Mouse (Mus musculus) hindbrain, embryonic 11.5 days (tissue): Measurements from ENCODE around the gene Olfr1100. TPM values are rescaled to one million over a fixed set of nuclear protein-coding genes. Genes with fewer than 3 reads are reported as not detected.

Experiments used
- ATAC-seq: fragments of 200-750 bp; cut with Nextera tagmentation; 2 replicates; pipeline ENCODE4 v1.8.0; 2017; ENCODE audit warnings: mild to moderate bottlenecking, moderate TSS enrichment, moderate library complexity; ENCODE audit not compliant: low FRiP score
- DNase-seq: peaks from one replicate; pipeline ENCODE4 v3.0.0-alpha.2; 2015; ENCODE audit warnings: low spot score
- H3K27ac ChIP-seq: fragments of 300-500 bp; sonication (generic); 2 replicates; pipeline ENCODE4 v1.5.1; 2014; ENCODE audit warnings: mild to moderate bottlenecking, low read depth, low read length
- H3K27me3 ChIP-seq: fragments of 300-500 bp; sonication (generic); 2 replicates; pipeline ENCODE4 v1.6.1; 2014; ENCODE audit warnings: mild to moderate bottlenecking, low read length, moderate library complexity, mixed read lengths; ENCODE audit not compliant: control insufficient read depth, insufficient read depth
- H3K36me3 ChIP-seq: fragments of 300-500 bp; sonication (generic); 2 replicates; pipeline ENCODE4 v1.6.1; 2014; ENCODE audit warnings: mild to moderate bottlenecking, low read length, moderate library complexity, mixed read lengths; ENCODE audit not compliant: control insufficient read depth, insufficient read depth
- H3K4me1 ChIP-seq: fragments of 300-500 bp; sonication (generic); replicated peaks from 2 replicates; pipeline ENCODE4 v1.6.1; 2014; ENCODE audit warnings: low read length, mixed read lengths; ENCODE audit not compliant: control insufficient read depth, insufficient read depth
- H3K4me2 ChIP-seq: fragments of 300-500 bp; sonication (generic); replicated peaks from 2 replicates; pipeline ENCODE4 v1.6.1; 2014; ENCODE audit warnings: mild to moderate bottlenecking, low read depth, low read length
- H3K4me3 ChIP-seq: fragments of 300-500 bp; sonication (generic); 2 replicates; pipeline ENCODE4 v1.5.1; 2014; ENCODE audit warnings: low read depth, low read length
- H3K9ac ChIP-seq: fragments of 300-500 bp; sonication (generic); 2 replicates; pipeline ENCODE4 v1.6.1; 2014; ENCODE audit warnings: low read depth, low read length
- H3K9me3 ChIP-seq: fragments of 300-500 bp; sonication (generic); 2 replicates; pipeline ENCODE4 v1.6.1; 2016; ENCODE audit warnings: low read length; ENCODE audit not compliant: control insufficient read depth
- WGBS: fragments of 180-500 bp; shearing (Covaris S2); extraction: QIAGEN DNeasy Blood & Tissue Kit; methylation state at CpG from one replicate; pipeline ENCODE4 v1.1.7; 2014; 5-methylcytosine and 5-hydroxymethylcytosine counted together
- polyA plus RNA-seq: library from polyadenylated mRNA; unstranded; fragments of >200 nt; fragmentation: Nextera tagmentation; extraction: Ambion mirVana; gene quantifications from 2 replicates; pipeline ENCODE4 v1.2.1, GENCODE M21; 2014

The Olfr1100 gene
- not detected in 2 replicates for polyA plus RNA-seq

- H3K27ac ChIP-seq = no peak within 1 kb of the TSS
- H3K4me3 ChIP-seq = no peak within 1 kb of the TSS
- no peak for ATAC-seq
Observed at GRCm38 (mm10) chr2:86979854-86980253, at the start of gene Olfr1100. TSS of gene Olfr1100 (minus strand) at chr2:86979954.

GRCm38 (mm10) chr2:87026980-87027379 lies 47.2 kb upstream of the Olfr1100 start, which contains the start of gene Olfr1104:
TSS of gene Olfr1104 (minus strand) at chr2:87027080.
- Histone ChIP-seq H3K4me3 (no peak within 1 kb of the TSS), H3K27me3 (no peaks in the 10 kb centered on the region), H3K36me3 (no peaks in the 10 kb centered on the region), H3K9ac (no peak within 1 kb of the TSS), H3K4me1 (no peaks in the 10 kb centered on the region), H3K4me2 (no peak within 1 kb of the TSS), H3K27ac (no peak within 1 kb of the TSS), H3K9me3 (no peaks in the 10 kb centered on the region)
- DNase-seq (no peak), ATAC-seq (no peak)
- 89% methylated on average over 1 of the region's 1 CpGs for WGBS

More at GRCm38 (mm10) chr2:86979854-86980253, at the start of gene Olfr1100:
- no peaks in the 10 kb centered on the region for H3K9me3 ChIP-seq
- no peak within 1 kb of the TSS for H3K4me2 ChIP-seq
- H3K36me3 ChIP-seq = no peaks in the 10 kb centered on the region
- DNase-seq = no peak
- no peaks in the 10 kb centered on the region for H3K4me1 ChIP-seq
- no peaks in the 10 kb centered on the region for H3K27me3 ChIP-seq
- 81% methylated on average over 3 of the region's 3 CpGs for WGBS
- H3K9ac ChIP-seq = no peak within 1 kb of the TSS

GRCm38 (mm10) chr2:86998098-86998497 lies 18.3 kb upstream of the Olfr1100 start, which contains the start of gene Olfr1102:
TSS of gene Olfr1102 (plus strand) at chr2:86998398.
- Histone ChIP-seq H3K4me1 (no peaks in the 10 kb centered on the region), H3K27ac (no peak within 1 kb of the TSS), H3K9me3 (no peaks in the 10 kb centered on the region), H3K4me3 (no peak within 1 kb of the TSS), H3K36me3 (no peaks in the 10 kb centered on the region), H3K27me3 (no peaks in the 10 kb centered on the region), H3K4me2 (no peak within 1 kb of the TSS), H3K9ac (no peak within 1 kb of the TSS)
- no peak for ATAC-seq
- no peak for DNase-seq

GRCm38 (mm10) chr2:86991121-86991520 lies 11.4 kb upstream of the Olfr1100 start, which contains the start of gene Olfr1101:
TSS of gene Olfr1101 (minus strand) at chr2:86991221.
- Histone ChIP-seq H3K4me2 (no peak within 1 kb of the TSS), H3K9ac (no peak within 1 kb of the TSS), H3K9me3 (no peaks in the 10 kb centered on the region), H3K4me3 (no peak within 1 kb of the TSS), H3K27ac (no peak within 1 kb of the TSS), H3K27me3 (no peaks in the 10 kb centered on the region), H3K36me3 (no peaks in the 10 kb centered on the region), H3K4me1 (no peaks in the 10 kb centered on the region)
- ATAC-seq (no peak), DNase-seq (no peak)
- 87% methylated on average over 3 of the region's 3 CpGs for WGBS

GRCm38 (mm10) chr2:86960593-86960992 lies 19.2 kb downstream of the Olfr1100 start, which contains the start of gene Olfr1099:
TSS of gene Olfr1099 (minus strand) at chr2:86960693.
- Histone ChIP-seq H3K4me3 (no peak within 1 kb of the TSS), H3K27me3 (no peaks in the 10 kb centered on the region), H3K36me3 (no peaks in the 10 kb centered on the region), H3K9ac (no peak within 1 kb of the TSS), H3K9me3 (no peaks in the 10 kb centered on the region), H3K27ac (no peak within 1 kb of the TSS), H3K4me1 (no peaks in the 10 kb centered on the region), H3K4me2 (no peak within 1 kb of the TSS)
- no peak for ATAC-seq
- 76% methylated on average over 1 of the region's 1 CpGs for WGBS
- no peak for DNase-seq

- H3K9ac ChIP-seq = no peak overlapping the region
- H3K36me3 ChIP-seq = no peaks in the 10 kb centered on the region
- no peak overlapping the region for H3K27ac ChIP-seq
- H3K4me3 ChIP-seq = no peak overlapping the region
- no peak for DNase-seq
- no peaks in the 10 kb centered on the region for H3K9me3 ChIP-seq
- ATAC-seq = no peak
- no peaks in the 10 kb centered on the region for H3K4me1 ChIP-seq
- no peak overlapping the region for H3K4me2 ChIP-seq
- H3K27me3 ChIP-seq = no peaks in the 10 kb centered on the region
Observed at GRCm38 (mm10) chr2:86926557-86926956, 53.2 kb downstream of the Olfr1100 start.

Other genes starting within 250 kb of the Olfr1100 start
- gene Olfr1089, start 246.3 kb downstream of the Olfr1100 start, polyA plus RNA-seq = not detected in 2 replicates
- not detected in 2 replicates for gene Olfr1090, start 221.0 kb downstream of the Olfr1100 start, polyA plus RNA-seq
- not detected in 2 replicates for gene Olfr1093, start 197.5 kb downstream of the Olfr1100 start, polyA plus RNA-seq
- not detected in 2 replicates for gene Olfr141, start 169.9 kb downstream of the Olfr1100 start, polyA plus RNA-seq
- gene Olfr1094, start 155.3 kb downstream of the Olfr1100 start, polyA plus RNA-seq = not detected in 2 replicates
- gene Olfr1095, start 128.3 kb downstream of the Olfr1100 start, polyA plus RNA-seq = not detected in 2 replicates
- gene Gm13723, start 105.2 kb downstream of the Olfr1100 start, polyA plus RNA-seq = not detected in 2 replicates
- not detected in 2 replicates for gene Olfr1097, start 87.7 kb downstream of the Olfr1100 start, polyA plus RNA-seq
- gene Olfr1098, start 55.4 kb downstream of the Olfr1100 start, polyA plus RNA-seq = not detected in 2 replicates
- gene Olfr1099, start 19.3 kb downstream of the Olfr1100 start, polyA plus RNA-seq = not detected in 2 replicates
- not detected in 2 replicates for gene Olfr1101, start 11.3 kb upstream of the Olfr1100 start, polyA plus RNA-seq
- gene Olfr1102, start 18.4 kb upstream of the Olfr1100 start, polyA plus RNA-seq = not detected in 2 replicates
- gene Olfr1104, start 47.1 kb upstream of the Olfr1100 start, polyA plus RNA-seq = not detected in 2 replicates
- gene Olfr1105, start 56.6 kb upstream of the Olfr1100 start, polyA plus RNA-seq = not detected in 2 replicates
- not detected in 2 replicates for gene Olfr1106, start 72.3 kb upstream of the Olfr1100 start, polyA plus RNA-seq
- gene Olfr1107, start 95.9 kb upstream of the Olfr1100 start, polyA plus RNA-seq = not detected in 2 replicates
- gene Olfr1109, start 116.1 kb upstream of the Olfr1100 start, polyA plus RNA-seq = not detected in 2 replicates
- gene Olfr259, start 134.6 kb upstream of the Olfr1100 start, polyA plus RNA-seq = not detected in 2 replicates
- not detected in 2 replicates for gene Olfr1110, start 160.3 kb upstream of the Olfr1100 start, polyA plus RNA-seq
- not detected in 2 replicates for gene Olfr1111, start 172.7 kb upstream of the Olfr1100 start, polyA plus RNA-seq
- gene Olfr1112, start 207.8 kb upstream of the Olfr1100 start, polyA plus RNA-seq = not detected in 2 replicates
- gene Olfr1113, start 229.0 kb upstream of the Olfr1100 start, polyA plus RNA-seq = not detected in 2 replicates